Mouse (Mus musculus): Measurements from ENCODE around the gene Mia. TPM values are rescaled to one million over a fixed set of nuclear protein-coding genes. Genes with fewer than 3 reads are reported as not detected.

Mia gene
- polyA plus RNA-seq, 1 experiment from 2014 or later, result 11.1 TPM

DNA sequence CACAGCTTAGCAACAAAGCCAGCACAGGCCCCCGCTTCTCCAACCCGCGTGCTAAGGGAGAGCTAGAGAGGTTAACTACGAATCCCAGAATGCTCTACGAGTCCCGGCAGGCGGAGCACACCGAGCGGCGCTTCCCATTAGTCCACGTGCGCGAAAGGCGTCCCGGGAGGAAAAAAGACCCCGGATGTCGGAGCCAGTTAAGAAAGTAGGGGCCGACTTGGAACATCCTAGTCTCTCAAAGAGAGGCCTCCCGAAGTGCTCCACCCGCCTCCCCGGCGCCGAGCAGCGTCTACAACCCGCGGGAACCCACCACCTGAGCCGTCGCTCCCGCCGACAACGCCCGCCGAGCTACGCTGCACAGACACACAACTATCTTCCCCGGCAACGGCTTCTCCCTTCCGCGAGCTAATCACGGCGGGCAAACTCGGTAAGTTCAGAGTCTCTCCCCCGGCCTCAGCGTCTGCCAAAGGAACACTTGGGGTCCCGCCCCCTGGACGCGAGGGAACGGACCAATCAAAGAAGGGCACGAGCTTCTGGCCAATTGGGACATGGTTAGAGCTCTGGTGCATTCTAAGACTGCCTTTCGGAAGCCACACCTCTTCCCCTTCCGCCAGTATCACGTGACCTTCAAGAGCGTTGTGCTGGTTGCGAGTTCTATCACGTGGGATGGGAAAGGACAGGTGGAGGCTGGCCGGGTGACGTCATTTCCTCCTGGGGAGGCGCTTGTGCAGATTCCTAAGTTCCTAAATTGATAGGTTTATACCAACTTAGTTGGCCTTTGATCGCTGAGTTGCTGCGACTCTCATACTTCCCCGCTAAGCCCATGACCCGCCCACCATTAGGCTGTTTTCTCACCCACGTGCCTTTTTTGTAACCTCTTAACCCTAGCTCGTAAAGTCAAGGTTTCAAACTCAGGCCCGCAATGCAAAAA, 15.0 kb upstream of the Mia start, which contains the start of the genes BC024978 and Snrpa:
TSS of gene BC024978 (plus strand) at position 101 of the 931 bp plus-strand sequence.
TSS of gene Snrpa (minus strand) at position 591 of the 931 bp plus-strand sequence.
- Histone ChIP-seq H3K27ac (ENCODE audit: low read depth) (peak within 1 kb of the TSS; percentile 100), H3K9ac (ENCODE audit: low read length) (peak within 1 kb of the TSS; percentile 99), H3K4me3 (ENCODE audit: low read depth, low read length) (peak within 1 kb of the TSS; percentile 87), H3K27me3 (replicated peaks; ENCODE audit: control insufficient read depth, insufficient read depth, low read length) (no peaks in the 10 kb centered on the region), H3K4me2 (ENCODE audit: low read length) (peak within 1 kb of the TSS; percentile 81), H3K36me3 (ENCODE audit: control insufficient read depth, insufficient read depth, low read length) (peaks cover 38% of the 10 kb centered on the region), H3K9me3 (ENCODE audit: control insufficient read depth, low read length) (no peaks in the 10 kb centered on the region), H3K4me1 (replicated peaks; ENCODE audit: control insufficient read depth, insufficient read depth, low read length) (peaks cover 14% of the 10 kb centered on the region)
- ATAC-seq (replicated peaks; ENCODE audit: low FRiP score, low TSS enrichment, low read depth) (peak; percentile 99), DNase-seq (ENCODE audit: low spot score) (peak; percentile 96)
- under 1% methylated on average over 64 of the region's 64 CpGs for WGBS

- 82% methylated on average over 4 of the region's 4 CpGs for whole genome bisulfite sequencing
- Histone ChIP-seq H3K9ac (ENCODE audit: low read length) (0 out of 2 replicates have a peak overlapping the region, but pooled peaks have one; percentile 23), H3K4me1 (replicated peaks; ENCODE audit: control insufficient read depth, insufficient read depth, low read length) (peaks cover 14% of the 10 kb centered on the region), H3K4me2 (ENCODE audit: low read length) (0 out of 2 replicates have a peak overlapping the region, but pooled peaks have one; percentile 80), H3K27me3 (replicated peaks; ENCODE audit: control insufficient read depth, insufficient read depth, low read length) (no peaks in the 10 kb centered on the region), H3K27ac (ENCODE audit: low read depth) (no peak overlapping the region), H3K4me3 (ENCODE audit: low read depth, low read length) (no peak overlapping the region), H3K36me3 (ENCODE audit: control insufficient read depth, insufficient read depth, low read length) (peaks cover 58% of the 10 kb centered on the region), H3K9me3 (ENCODE audit: control insufficient read depth, low read length) (no peaks in the 10 kb centered on the region)
- no peak for DNase-seq (ENCODE audit: low spot score)
- ATAC-seq (replicated peaks; ENCODE audit: low FRiP score, low TSS enrichment, low read depth), result no peak
Measured at GRCm38 (mm10) chr7:27193731-27194130, 12.8 kb upstream of the Mia start.

DNA sequence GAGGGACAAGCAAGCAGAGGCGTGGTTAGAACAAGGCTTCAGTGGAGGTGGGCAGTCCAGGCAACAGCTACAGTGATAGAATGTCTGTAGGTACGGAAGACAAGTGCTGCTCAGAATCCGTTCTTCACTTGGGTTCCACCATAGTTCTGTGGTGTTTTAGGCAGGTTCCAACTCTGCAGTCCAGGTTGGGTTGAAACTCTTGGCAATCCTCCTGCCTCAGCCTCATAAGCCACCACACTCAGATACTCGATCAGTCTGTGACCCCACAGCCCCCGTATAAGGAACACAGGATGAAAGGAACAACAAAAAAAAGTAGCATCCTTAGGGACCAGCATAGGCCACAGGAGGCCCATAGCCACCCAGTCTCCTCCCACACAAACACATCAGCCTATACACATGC, 11.5 kb upstream of the Mia start:
- peaks cover 71% of the 10 kb centered on the region for H3K36me3 ChIP-seq (ENCODE audit: control insufficient read depth, insufficient read depth, low read length)
- 95% methylated on average over 5 of the region's 5 CpGs for WGBS
- H3K4me2 ChIP-seq (ENCODE audit: low read length), result no peak overlapping the region
- no peaks in the 10 kb centered on the region for H3K9me3 ChIP-seq (ENCODE audit: control insufficient read depth, low read length)
- H3K4me3 ChIP-seq (ENCODE audit: low read depth, low read length), result no peak overlapping the region
- H3K4me1 ChIP-seq (replicated peaks; ENCODE audit: control insufficient read depth, insufficient read depth, low read length), result peaks cover 14% of the 10 kb centered on the region
- DNase-seq (ENCODE audit: low spot score), result no peak
- no peak overlapping the region for H3K27ac ChIP-seq (ENCODE audit: low read depth)
- no peak for ATAC-seq (replicated peaks; ENCODE audit: low FRiP score, low TSS enrichment, low read depth)
- no peaks in the 10 kb centered on the region for H3K27me3 ChIP-seq (replicated peaks; ENCODE audit: control insufficient read depth, insufficient read depth, low read length)
- no peak overlapping the region for H3K9ac ChIP-seq (ENCODE audit: low read length)

DNA sequence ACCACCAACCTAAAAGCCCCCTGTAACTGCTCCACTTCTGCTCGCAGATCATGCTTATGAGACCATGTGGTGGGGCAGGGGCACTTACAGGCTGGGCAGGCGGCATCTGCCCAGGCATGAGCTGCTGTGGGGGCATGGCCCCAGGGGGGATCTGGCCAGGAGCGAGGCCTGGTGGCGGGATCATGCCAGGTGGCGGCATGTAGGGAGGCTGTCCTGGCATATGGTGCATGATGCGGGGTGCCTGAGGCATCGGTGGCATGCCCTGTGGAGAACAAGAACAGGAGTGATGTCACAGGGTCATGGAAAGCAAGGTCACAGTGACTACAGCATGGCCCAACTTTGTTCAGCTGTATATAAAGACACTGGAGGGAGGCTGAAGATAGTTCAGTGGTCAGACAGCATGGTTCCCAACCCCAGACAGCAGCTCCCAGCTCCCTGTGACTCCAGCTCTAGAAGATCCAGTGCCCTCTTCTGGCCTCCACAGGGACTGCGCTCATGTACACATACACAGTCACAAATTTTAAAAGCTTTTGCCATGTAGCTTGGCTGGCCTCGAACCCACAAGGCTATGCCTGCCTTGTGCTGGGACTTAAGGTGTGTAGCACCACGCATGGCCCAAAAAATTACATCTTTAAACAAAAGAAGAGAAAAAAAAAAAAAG, 8.4 kb upstream of the Mia start:
- ATAC-seq (replicated peaks; ENCODE audit: low FRiP score, low TSS enrichment, low read depth), result no peak
- H3K4me3 ChIP-seq (ENCODE audit: low read depth, low read length), result no peak overlapping the region
- WGBS, result 95% methylated on average over 10 of the region's 10 CpGs
- peaks cover 98% of the 10 kb centered on the region for H3K36me3 ChIP-seq (ENCODE audit: control insufficient read depth, insufficient read depth, low read length)
- no peak overlapping the region for H3K9ac ChIP-seq (ENCODE audit: low read length)
- H3K9me3 ChIP-seq (ENCODE audit: control insufficient read depth, low read length), result no peaks in the 10 kb centered on the region
- H3K4me1 ChIP-seq (replicated peaks; ENCODE audit: control insufficient read depth, insufficient read depth, low read length), result peaks cover 8% of the 10 kb centered on the region
- DNase-seq (ENCODE audit: low spot score), result no peak
- H3K4me2 ChIP-seq (ENCODE audit: low read length), result no peak overlapping the region
- no peaks in the 10 kb centered on the region for H3K27me3 ChIP-seq (replicated peaks; ENCODE audit: control insufficient read depth, insufficient read depth, low read length)
- H3K27ac ChIP-seq (ENCODE audit: low read depth), result no peak overlapping the region

DNA sequence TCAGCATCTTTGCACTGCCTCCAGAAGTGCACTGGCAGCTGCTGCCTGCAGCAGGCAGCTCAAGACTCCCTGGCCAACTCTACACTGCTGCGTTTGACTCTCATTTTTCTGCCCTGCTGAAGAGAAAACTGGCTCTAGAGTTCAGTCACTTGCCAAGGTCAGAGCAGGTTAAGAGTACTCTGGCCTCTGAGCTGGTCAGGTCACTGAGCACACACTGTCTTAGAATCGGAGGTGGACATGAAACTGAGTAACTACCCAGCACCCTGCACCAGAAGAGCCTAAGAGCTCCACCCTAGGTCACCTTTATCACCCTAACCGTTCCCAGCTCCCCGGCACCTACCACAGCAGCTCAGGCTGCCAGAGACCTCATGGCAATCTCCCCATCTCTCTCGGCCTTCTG, 5.0 kb upstream of the Mia start:
- H3K4me2 ChIP-seq (ENCODE audit: low read length), result no peak overlapping the region
- H3K4me3 ChIP-seq (ENCODE audit: low read depth, low read length), result no peak overlapping the region
- ATAC-seq (replicated peaks; ENCODE audit: low FRiP score, low TSS enrichment, low read depth) (no peak), DNase-seq (ENCODE audit: low spot score) (no peak)
- no peaks in the 10 kb centered on the region for H3K27me3 ChIP-seq (replicated peaks; ENCODE audit: control insufficient read depth, insufficient read depth, low read length)
- H3K9ac ChIP-seq (ENCODE audit: low read length), result no peak overlapping the region
- no peaks in the 10 kb centered on the region for H3K9me3 ChIP-seq (ENCODE audit: control insufficient read depth, low read length)
- H3K4me1 ChIP-seq (replicated peaks; ENCODE audit: control insufficient read depth, insufficient read depth, low read length), result no peaks in the 10 kb centered on the region
- 94% methylated on average over 5 of the region's 5 CpGs for whole genome bisulfite sequencing
- no peak overlapping the region for H3K27ac ChIP-seq (ENCODE audit: low read depth)
- H3K36me3 ChIP-seq (ENCODE audit: control insufficient read depth, insufficient read depth, low read length), result peaks cover 73% of the 10 kb centered on the region

DNA sequence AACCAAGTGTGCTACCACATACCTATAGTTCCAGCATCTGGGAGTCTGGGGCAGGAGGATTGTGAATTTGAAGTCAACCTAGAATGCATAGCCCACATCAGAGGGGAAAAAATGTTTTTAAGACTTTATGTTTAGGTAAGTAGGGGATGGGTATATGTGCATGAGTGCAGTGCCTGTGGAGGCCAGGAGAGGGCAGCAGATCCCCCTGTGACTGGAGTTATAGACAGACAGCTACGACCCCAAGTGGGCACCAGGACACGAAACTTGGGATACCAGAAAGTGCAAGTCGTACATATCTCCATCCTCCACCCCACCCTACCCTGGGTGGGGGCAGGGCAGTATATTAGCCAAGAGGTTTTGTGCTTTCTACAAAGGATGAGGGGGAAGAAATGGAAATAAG, 4.0 kb upstream of the Mia start:
- WGBS, result 74% methylated on average over 3 of the region's 3 CpGs
- Histone ChIP-seq H3K36me3 (ENCODE audit: control insufficient read depth, insufficient read depth, low read length) (peaks cover 62% of the 10 kb centered on the region), H3K4me2 (ENCODE audit: low read length) (no peak overlapping the region), H3K9ac (ENCODE audit: low read length) (no peak overlapping the region), H3K27ac (ENCODE audit: low read depth) (no peak overlapping the region), H3K27me3 (replicated peaks; ENCODE audit: control insufficient read depth, insufficient read depth, low read length) (no peaks in the 10 kb centered on the region), H3K4me3 (ENCODE audit: low read depth, low read length) (no peak overlapping the region), H3K4me1 (replicated peaks; ENCODE audit: control insufficient read depth, insufficient read depth, low read length) (0 out of 2 replicates have a peak, but pooled peaks cover 6% of the 10 kb centered on the region), H3K9me3 (ENCODE audit: control insufficient read depth, low read length) (no peaks in the 10 kb centered on the region)
- ATAC-seq (replicated peaks; ENCODE audit: low FRiP score, low TSS enrichment, low read depth), result no peak
- peak; percentile 77 for DNase-seq (ENCODE audit: low spot score)

GRCm38 (mm10) chr7:27182498-27182897, 1.5 kb upstream of the Mia start:
- WGBS, result 75% methylated on average over 1 of the region's 1 CpGs

GRCm38 (mm10) chr7:27180036-27180435, 921 bp downstream of the Mia start:
- ATAC-seq (replicated peaks; ENCODE audit: low FRiP score, low TSS enrichment, low read depth) (no peak), DNase-seq (ENCODE audit: low spot score) (no peak)
- WGBS, result 48% methylated on average over 5 of the region's 5 CpGs
- no peak overlapping the region for H3K27ac ChIP-seq (ENCODE audit: low read depth)
- no peak overlapping the region for H3K4me3 ChIP-seq (ENCODE audit: low read depth, low read length)
- no peaks in the 10 kb centered on the region for H3K9me3 ChIP-seq (ENCODE audit: control insufficient read depth, low read length)
- 0 out of 2 replicates have a peak, but pooled peaks cover 10% of the 10 kb centered on the region for H3K4me1 ChIP-seq (replicated peaks; ENCODE audit: control insufficient read depth, insufficient read depth, low read length)
- H3K27me3 ChIP-seq (replicated peaks; ENCODE audit: control insufficient read depth, insufficient read depth, low read length), result no peaks in the 10 kb centered on the region
- peaks cover 18% of the 10 kb centered on the region for H3K36me3 ChIP-seq (ENCODE audit: control insufficient read depth, insufficient read depth, low read length)
- no peak overlapping the region for H3K4me2 ChIP-seq (ENCODE audit: low read length)
- H3K9ac ChIP-seq (ENCODE audit: low read length), result no peak overlapping the region

More at GRCm38 (mm10) chr7:27182498-27182897, 1.5 kb upstream of the Mia start:
- Histone ChIP-seq H3K27ac (ENCODE audit: low read depth) (no peak overlapping the region), H3K4me2 (ENCODE audit: low read length) (no peak overlapping the region), H3K9ac (ENCODE audit: low read length) (no peak overlapping the region), H3K4me1 (replicated peaks; ENCODE audit: control insufficient read depth, insufficient read depth, low read length) (0 out of 2 replicates have a peak, but pooled peaks cover 10% of the 10 kb centered on the region), H3K4me3 (ENCODE audit: low read depth, low read length) (no peak overlapping the region), H3K36me3 (ENCODE audit: control insufficient read depth, insufficient read depth, low read length) (peaks cover 38% of the 10 kb centered on the region), H3K27me3 (replicated peaks; ENCODE audit: control insufficient read depth, insufficient read depth, low read length) (no peaks in the 10 kb centered on the region), H3K9me3 (ENCODE audit: control insufficient read depth, low read length) (no peaks in the 10 kb centered on the region)
- DNase-seq (ENCODE audit: low spot score), result no peak
- ATAC-seq (replicated peaks; ENCODE audit: low FRiP score, low TSS enrichment, low read depth), result no peak

Measured in intestine, embryonic 14.5 days (tissue).